Mouse (Mus musculus): ENCODE measurements around the gene Atp5c1. TPM values are rescaled to one million over a fixed set of nuclear protein-coding genes. Genes with fewer than 3 reads are reported as not detected.
A peak's percentile ranks its signal among the peaks of the same experiment; 100 is the strongest.

The Atp5c1 gene
- polyA plus RNA-seq (2015; fragmentation: Nextera tagmentation; extraction: Ambion mirVana), result 513 and 528 TPM in 2 replicates

- Histone ChIP-seq H3K9ac (peak within 1 kb of the TSS; percentile 100), H3K9me3 (no peaks in the 10 kb centered on the region), H3K27me3 (replicated peaks) (no peaks in the 10 kb centered on the region), H3K36me3 (replicated peaks) (no peaks in the 10 kb centered on the region), H3K4me1 (peaks cover 35% of the 10 kb centered on the region), H3K4me3 (peak within 1 kb of the TSS; percentile 99), H3K4me2 (peak within 1 kb of the TSS; percentile 80), H3K27ac (peak within 1 kb of the TSS; percentile 96)
- ATAC-seq (replicated peaks), result peak; percentile 97
- WGBS, result under 1% methylated on average over 61 of the region's 61 CpGs
These were observed at the start of gene Atp5c1, which contains the start of gene Kin for GRCm38 (mm10) chr2:10080310-10081010. Gene Atp5c1, minus strand, starts transcription at chr2:10080510. Gene Kin, plus strand, starts transcription at chr2:10080593.

GRCm38 (mm10) chr2:10128571-10128970 lies 48.3 kb upstream of the Atp5c1 start:
- no peaks in the 10 kb centered on the region for H3K36me3 ChIP-seq (replicated peaks)
- 81% methylated on average over 4 of the region's 4 CpGs for WGBS
- H3K27ac ChIP-seq, result no peak overlapping the region
- no peaks in the 10 kb centered on the region for H3K27me3 ChIP-seq (replicated peaks)
- no peaks in the 10 kb centered on the region for H3K9me3 ChIP-seq
- no peak overlapping the region for H3K4me3 ChIP-seq
- H3K9ac ChIP-seq, result no peak overlapping the region
- ATAC-seq (replicated peaks), result no peak
- no peaks in the 10 kb centered on the region for H3K4me1 ChIP-seq
- no peak overlapping the region for H3K4me2 ChIP-seq

GRCm38 (mm10) chr2:10127471-10127870 lies 47.2 kb upstream of the Atp5c1 start:
- Histone ChIP-seq H3K4me2 (no peak overlapping the region), H3K9ac (no peak overlapping the region), H3K4me3 (no peak overlapping the region), H3K27me3 (replicated peaks) (no peaks in the 10 kb centered on the region), H3K9me3 (no peaks in the 10 kb centered on the region), H3K4me1 (no peaks in the 10 kb centered on the region), H3K36me3 (replicated peaks) (no peaks in the 10 kb centered on the region), H3K27ac (no peak overlapping the region)
- no peak for ATAC-seq (replicated peaks)
- whole genome bisulfite sequencing, result 92% methylated on average over 5 of the region's 5 CpGs

- H3K4me3 ChIP-seq, result no peak overlapping the region
- no peaks in the 10 kb centered on the region for H3K9me3 ChIP-seq
- H3K27me3 ChIP-seq (replicated peaks), result no peaks in the 10 kb centered on the region
- H3K36me3 ChIP-seq (replicated peaks), result no peaks in the 10 kb centered on the region
- 89% methylated on average over 4 of the region's 4 CpGs for WGBS
- no peak overlapping the region for H3K4me2 ChIP-seq
- H3K27ac ChIP-seq, result no peak overlapping the region
- no peak overlapping the region for H3K9ac ChIP-seq
- no peaks in the 10 kb centered on the region for H3K4me1 ChIP-seq
- ATAC-seq (replicated peaks), result no peak
These were observed 45.8 kb upstream of the Atp5c1 start for GRCm38 (mm10) chr2:10126122-10126521.

GRCm38 (mm10) chr2:10121826-10122225 lies 41.5 kb upstream of the Atp5c1 start:
- H3K27me3 ChIP-seq (replicated peaks), result no peaks in the 10 kb centered on the region
- no peaks in the 10 kb centered on the region for H3K4me1 ChIP-seq
- no peak overlapping the region for H3K4me3 ChIP-seq
- ATAC-seq (replicated peaks), result no peak
- no peak overlapping the region for H3K9ac ChIP-seq
- no peak overlapping the region for H3K27ac ChIP-seq
- no peaks in the 10 kb centered on the region for H3K36me3 ChIP-seq (replicated peaks)
- WGBS, result 75% methylated on average over 3 of the region's 3 CpGs
- H3K4me2 ChIP-seq, result no peak overlapping the region
- H3K9me3 ChIP-seq, result no peaks in the 10 kb centered on the region

- no peak overlapping the region for H3K4me2 ChIP-seq
- 90% methylated on average over 8 of the region's 8 CpGs for whole genome bisulfite sequencing
- no peak for ATAC-seq (replicated peaks)
- no peak overlapping the region for H3K27ac ChIP-seq
- H3K9me3 ChIP-seq, result no peaks in the 10 kb centered on the region
- no peaks in the 10 kb centered on the region for H3K4me1 ChIP-seq
- no peaks in the 10 kb centered on the region for H3K27me3 ChIP-seq (replicated peaks)
- no peak overlapping the region for H3K9ac ChIP-seq
- no peaks in the 10 kb centered on the region for H3K36me3 ChIP-seq (replicated peaks)
- H3K4me3 ChIP-seq, result no peak overlapping the region
These were observed 39.0 kb upstream of the Atp5c1 start for GRCm38 (mm10) chr2:10119276-10119675.

- no peaks in the 10 kb centered on the region for H3K4me1 ChIP-seq
- 67% methylated on average over 1 of the region's 1 CpGs for WGBS
- H3K27ac ChIP-seq, result no peak overlapping the region
- H3K36me3 ChIP-seq (replicated peaks), result no peaks in the 10 kb centered on the region
- ATAC-seq (replicated peaks), result no peak
- no peak overlapping the region for H3K9ac ChIP-seq
- no peak overlapping the region for H3K4me2 ChIP-seq
- H3K27me3 ChIP-seq (replicated peaks), result no peaks in the 10 kb centered on the region
- H3K4me3 ChIP-seq, result no peak overlapping the region
- H3K9me3 ChIP-seq, result no peaks in the 10 kb centered on the region
These were observed 38.4 kb upstream of the Atp5c1 start for GRCm38 (mm10) chr2:10118751-10119150.

- 73% methylated on average over 6 of the region's 6 CpGs for WGBS
- Histone ChIP-seq H3K36me3 (replicated peaks) (no peaks in the 10 kb centered on the region), H3K27me3 (replicated peaks) (no peaks in the 10 kb centered on the region), H3K9ac (no peak overlapping the region), H3K9me3 (no peaks in the 10 kb centered on the region), H3K4me1 (no peaks in the 10 kb centered on the region), H3K4me2 (no peak overlapping the region), H3K4me3 (no peak overlapping the region), H3K27ac (no peak overlapping the region)
- no peak for ATAC-seq (replicated peaks)
These were observed 28.4 kb upstream of the Atp5c1 start for GRCm38 (mm10) chr2:10108535-10109189.

GRCm38 (mm10) chr2:10101180-10101579 lies 20.9 kb upstream of the Atp5c1 start:
- H3K27me3 ChIP-seq (replicated peaks), result no peaks in the 10 kb centered on the region
- H3K4me2 ChIP-seq, result no peak overlapping the region
- 43% methylated on average over 6 of the region's 6 CpGs for WGBS
- ATAC-seq (replicated peaks), result peak; percentile 24; the same call in 1 of the 2 replicates
- no peaks in the 10 kb centered on the region for H3K36me3 ChIP-seq (replicated peaks)
- no peak overlapping the region for H3K4me3 ChIP-seq
- H3K9me3 ChIP-seq, result no peaks in the 10 kb centered on the region
- H3K9ac ChIP-seq, result no peak overlapping the region
- no peak overlapping the region for H3K27ac ChIP-seq
- H3K4me1 ChIP-seq, result no peaks in the 10 kb centered on the region

- no peaks in the 10 kb centered on the region for H3K4me1 ChIP-seq
- no peak overlapping the region for H3K9ac ChIP-seq
- H3K9me3 ChIP-seq, result no peaks in the 10 kb centered on the region
- H3K27me3 ChIP-seq (replicated peaks), result no peaks in the 10 kb centered on the region
- no peaks in the 10 kb centered on the region for H3K36me3 ChIP-seq (replicated peaks)
- no peak overlapping the region for H3K27ac ChIP-seq
- no peak for ATAC-seq (replicated peaks)
- H3K4me2 ChIP-seq, result no peak overlapping the region
- no peak overlapping the region for H3K4me3 ChIP-seq
- WGBS, result 82% methylated on average over 2 of the region's 2 CpGs
These were observed 20.2 kb upstream of the Atp5c1 start for GRCm38 (mm10) chr2:10100471-10100870.

- ATAC-seq (replicated peaks), result no peak
- no peak overlapping the region for H3K4me2 ChIP-seq
- no peaks in the 10 kb centered on the region for H3K4me1 ChIP-seq
- H3K9ac ChIP-seq, result no peak overlapping the region
- H3K9me3 ChIP-seq, result no peaks in the 10 kb centered on the region
- 37% methylated on average over 9 of the region's 9 CpGs for WGBS
- H3K4me3 ChIP-seq, result no peak overlapping the region
- no peaks in the 10 kb centered on the region for H3K27me3 ChIP-seq (replicated peaks)
- H3K27ac ChIP-seq, result no peak overlapping the region
- H3K36me3 ChIP-seq (replicated peaks), result no peaks in the 10 kb centered on the region
These were observed 18.4 kb upstream of the Atp5c1 start for GRCm38 (mm10) chr2:10098598-10099215.

- Histone ChIP-seq H3K36me3 (replicated peaks) (peaks cover 21% of the 10 kb centered on the region), H3K9me3 (no peaks in the 10 kb centered on the region), H3K4me1 (no peaks in the 10 kb centered on the region), H3K4me2 (no peak overlapping the region), H3K27me3 (replicated peaks) (no peaks in the 10 kb centered on the region), H3K4me3 (no peak overlapping the region), H3K9ac (no peak overlapping the region), H3K27ac (no peak overlapping the region)
- WGBS, result 87% methylated on average over 14 of the region's 14 CpGs
- ATAC-seq (replicated peaks), result no peak
These were observed 14.2 kb upstream of the Atp5c1 start for GRCm38 (mm10) chr2:10094327-10095100.

Measured in midbrain, embryonic 15.5 days (tissue).